Mouse (Mus musculus): Measurements from ENCODE around the gene Galnt2.

Galnt2 gene

GRCm38 (mm10) chr8:124371410-124372123 is 140.4 kb downstream of the Galnt2 start:
- DNase-seq (ENCODE audit: low spot score), result no peak

DNA sequence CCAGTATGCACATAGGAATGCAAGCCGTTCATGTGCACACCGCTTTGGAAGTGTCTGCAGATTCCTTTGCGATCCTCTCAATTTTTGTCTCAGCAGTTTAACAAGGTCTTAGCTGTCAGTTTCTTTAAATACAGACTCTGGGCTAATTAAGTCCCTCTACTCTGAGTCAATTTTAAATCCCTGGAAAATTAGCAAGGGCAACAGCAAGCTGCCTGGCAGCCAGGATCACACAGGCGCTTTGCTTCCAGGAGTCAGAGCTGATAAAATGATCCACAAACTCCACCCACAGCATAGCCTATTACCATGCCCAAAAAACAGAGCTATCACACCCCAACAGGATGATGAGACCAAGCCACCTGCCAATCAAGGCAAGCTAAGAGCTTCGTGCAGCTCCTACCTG is 142.6 kb downstream of the Galnt2 start:
- no peak for DNase-seq (ENCODE audit: low spot score)

DNA sequence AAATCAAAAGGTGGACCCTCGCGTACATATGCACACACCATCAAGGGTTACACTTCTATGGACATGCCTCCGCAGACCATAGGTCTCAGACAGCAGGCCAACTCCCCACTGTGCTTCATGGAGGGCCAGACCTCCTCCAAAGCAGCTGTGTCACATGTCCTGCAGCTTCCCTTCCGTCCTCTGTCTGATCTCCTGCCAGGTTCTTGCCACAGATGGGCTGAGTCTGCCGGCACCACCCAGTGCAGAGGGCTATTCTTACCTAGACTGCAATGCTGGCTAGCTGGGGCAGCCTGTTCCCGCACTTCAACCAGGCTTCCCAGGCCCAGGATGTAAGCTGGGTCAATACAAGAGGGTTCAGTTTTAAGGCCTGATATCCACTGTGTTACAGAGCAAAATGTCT is 144.0 kb downstream of the Galnt2 start:
- DNase-seq (ENCODE audit: low spot score), result no peak

DNA sequence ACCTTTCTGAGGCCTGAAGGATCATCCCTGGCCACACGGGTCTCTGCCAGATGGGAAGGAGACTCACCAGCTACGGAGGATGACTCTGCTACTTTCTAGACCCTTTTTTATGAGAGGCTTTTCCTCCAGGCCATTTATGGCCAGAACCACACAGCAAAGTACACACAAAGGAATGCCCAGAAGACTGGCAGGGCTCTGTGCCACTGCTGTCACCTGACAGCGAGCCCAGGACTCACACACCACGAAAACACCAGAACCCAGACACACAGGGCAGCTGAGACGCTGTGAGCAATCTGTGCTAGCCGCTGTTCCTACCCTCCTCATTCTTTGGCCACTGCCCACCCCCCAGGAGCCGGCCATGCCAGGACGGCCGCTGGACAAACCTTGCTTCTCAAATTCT is 144.5 kb downstream of the Galnt2 start:
- no peak for DNase-seq (ENCODE audit: low spot score)

- DNase-seq (ENCODE audit: low spot score), result no peak
Measured at GRCm38 (mm10) chr8:124376406-124376805, 145.2 kb downstream of the Galnt2 start.

- DNase-seq (ENCODE audit: low spot score), result no peak
Measured at GRCm38 (mm10) chr8:124379289-124379688, 148.1 kb downstream of the Galnt2 start.

GRCm38 (mm10) chr8:124382235-124382634 is 151.0 kb downstream of the Galnt2 start:
- no peak for DNase-seq (ENCODE audit: low spot score)

DNA sequence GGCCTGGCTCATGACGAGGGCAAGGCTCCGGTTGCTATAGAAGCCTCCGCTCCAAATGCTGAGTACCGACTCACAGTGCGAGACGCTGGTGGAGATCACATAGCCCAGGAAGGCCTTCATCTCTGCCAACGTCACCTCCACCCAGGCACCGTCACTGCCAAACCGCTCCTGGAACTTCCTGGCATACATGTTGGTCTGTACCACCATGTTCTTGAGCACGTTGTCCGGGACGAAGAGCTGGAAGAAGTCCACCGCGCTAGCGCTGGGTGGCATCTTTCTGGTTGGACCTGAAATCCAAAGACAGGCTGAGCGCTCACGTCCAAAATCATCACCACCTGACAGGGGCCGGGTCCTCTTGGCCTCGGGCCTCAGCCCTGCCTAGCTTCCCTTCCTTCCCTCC is 153.1 kb downstream of the Galnt2 start:
- no peak for DNase-seq (ENCODE audit: low spot score)

GRCm38 (mm10) chr8:124386225-124386899 is 155.2 kb downstream of the Galnt2 start:
- DNase-seq (ENCODE audit: low spot score), result no peak

DNA sequence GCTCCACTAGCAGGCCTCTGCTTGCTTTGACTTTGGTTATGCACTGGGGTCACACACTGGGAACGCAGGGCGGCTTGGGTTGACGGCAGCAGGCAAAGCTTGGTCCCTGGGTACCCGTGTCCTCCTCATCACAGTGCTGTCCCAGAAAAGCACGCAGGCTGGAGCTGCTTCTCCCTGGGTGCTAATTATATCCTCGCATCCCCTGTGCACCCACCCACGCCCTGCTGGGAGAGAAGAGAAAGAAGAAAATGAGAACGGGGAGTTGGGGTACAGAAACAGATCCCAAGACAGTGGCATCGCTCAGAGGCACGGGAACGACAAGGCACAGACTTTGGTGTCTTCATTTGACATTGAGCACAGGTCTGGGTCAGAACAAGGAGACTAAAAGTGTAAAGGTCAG is 158.3 kb downstream of the Galnt2 start:
- no peak for DNase-seq (ENCODE audit: low spot score)

- no peak for DNase-seq (ENCODE audit: low spot score)
Measured at GRCm38 (mm10) chr8:124391191-124391590, 160.0 kb downstream of the Galnt2 start.

DNA sequence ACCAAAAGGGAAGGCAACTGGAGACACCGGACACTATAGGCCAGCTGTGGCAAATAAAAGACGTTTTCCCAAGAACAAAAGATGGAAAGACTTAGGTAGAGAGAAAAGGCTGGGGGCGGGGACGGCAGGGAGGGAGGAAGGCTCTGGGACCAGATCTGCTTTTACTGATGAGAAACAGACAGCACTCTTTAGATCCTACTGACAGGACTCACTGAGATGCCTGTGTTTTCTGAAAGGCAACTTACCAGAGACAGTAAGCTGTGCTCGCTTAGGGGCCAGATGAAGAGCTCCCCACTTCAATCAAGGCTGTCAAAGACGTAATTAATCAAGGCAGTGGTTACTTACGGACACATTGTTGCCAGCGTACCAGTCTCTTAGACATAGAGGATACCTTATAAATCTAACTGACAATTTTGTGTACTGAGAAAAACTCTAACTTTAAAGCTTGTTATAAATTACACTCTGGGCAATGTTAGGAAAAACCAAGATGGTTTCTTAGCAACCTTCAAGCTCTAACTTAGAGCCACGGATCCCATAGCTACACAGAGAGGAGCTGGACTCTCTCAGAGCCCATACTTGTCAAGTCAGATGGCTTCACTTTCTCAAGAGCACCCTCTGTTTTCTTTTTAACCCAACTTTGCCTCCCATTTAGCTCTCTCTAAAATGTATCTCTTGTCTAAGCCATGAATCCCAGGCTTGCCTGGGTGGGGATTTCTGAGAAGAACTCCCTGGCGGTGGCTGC is 161.3 kb downstream of the Galnt2 start:
- DNase-seq (ENCODE audit: low spot score), result no peak

DNA sequence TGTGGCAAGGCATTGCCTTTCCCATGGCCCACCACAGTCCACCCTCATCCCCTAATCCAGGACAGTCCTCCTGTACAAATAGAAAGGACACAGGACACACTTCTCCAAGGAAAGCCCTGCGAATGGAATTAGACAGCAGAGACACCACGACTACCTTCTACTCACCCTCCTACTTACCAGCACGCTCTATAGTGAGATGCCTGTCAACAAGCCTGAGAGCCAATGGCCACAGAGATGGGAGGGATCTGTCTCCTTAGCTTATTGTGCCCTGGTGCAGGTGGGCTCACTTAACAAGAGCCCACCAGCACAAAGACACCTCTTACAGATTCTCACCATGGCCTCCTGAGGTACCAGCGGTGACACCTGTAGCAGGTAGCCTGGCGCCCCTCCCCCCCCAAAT is 161.8 kb downstream of the Galnt2 start:
- no peak for DNase-seq (ENCODE audit: low spot score)

GRCm38 (mm10) chr8:124393927-124394326 is 162.7 kb downstream of the Galnt2 start:
- DNase-seq (ENCODE audit: low spot score), result no peak

DNA sequence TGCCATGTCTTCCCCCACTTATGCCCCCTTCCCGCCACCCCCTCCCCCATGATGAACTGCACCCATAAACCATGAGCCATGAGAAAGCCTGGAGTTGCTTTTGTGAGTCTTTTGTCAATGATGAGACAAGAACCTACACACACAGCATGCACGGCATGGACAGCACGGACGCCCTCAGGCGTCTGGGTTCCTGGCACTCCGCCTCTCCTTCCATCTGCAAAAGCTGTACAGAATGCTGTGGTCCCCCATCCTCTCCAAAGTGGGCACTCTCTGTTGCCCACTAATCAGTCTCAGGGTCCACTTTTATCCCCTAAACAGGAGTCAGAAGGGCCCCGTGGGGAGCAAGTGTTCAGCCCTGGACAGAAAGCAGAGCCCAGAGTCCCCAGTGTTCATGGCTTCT is 163.8 kb downstream of the Galnt2 start:
- DNase-seq (ENCODE audit: low spot score), result no peak
